Mouse (Mus musculus) brain, adult 10 weeks (tissue): Measurements from ENCODE around the gene Cc2d1a. TPM values are rescaled to one million over a fixed set of nuclear protein-coding genes. Genes with fewer than 3 reads are reported as not detected.

Source experiments
- polyA plus RNA-seq: library from polyadenylated mRNA; stranded (reverse); fragments of 350-450 nt; fragmentation: Illumina TruSeq; extraction: RNeasy Lipid Tissue Mini Kit (QIAGEN cat#74804); gene quantifications from one replicate; pipeline ENCODE4 v1.2.3, GENCODE M21; 2015; ENCODE audit warnings: low read depth, low replicate concordance

The Cc2d1a gene
- polyA plus RNA-seq, result 29.2 TPM

GRCm38 (mm10) chr8:84147769-84148530 is at the start of gene Cc2d1a, which contains the start of gene 4930432K21Rik:
Gene Cc2d1a, minus strand, starts transcription at chr8:84147936.
Gene 4930432K21Rik, plus strand, starts transcription at chr8:84148025.

DNA sequence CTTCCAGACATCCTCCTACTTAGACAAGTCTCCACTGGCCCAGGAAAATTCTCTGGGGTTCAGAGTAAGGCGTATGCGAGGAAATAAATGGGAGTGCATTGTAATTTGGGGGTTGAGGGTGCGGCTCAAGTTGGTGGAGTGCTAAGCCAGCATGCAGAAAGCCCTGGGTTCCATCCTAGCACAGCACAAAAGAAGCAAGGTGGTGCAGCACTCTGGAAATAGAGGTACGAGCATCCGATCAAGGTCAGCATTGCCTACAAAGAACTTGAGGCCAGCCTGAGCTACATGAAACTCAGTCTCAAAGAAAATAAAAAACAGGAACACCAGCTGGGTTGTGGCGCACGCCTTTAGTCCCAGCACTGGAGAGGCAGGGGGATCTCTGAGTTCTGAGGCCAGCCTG is 37.4 kb upstream of the Cc2d1a start, which contains the start of gene Nanos3:
Nanos3 (minus strand) TSS at position 101 of the 400 bp plus-strand sequence.

GRCm38 (mm10) chr8:84125656-84126055 is 22.1 kb downstream of the Cc2d1a start, which contains the start of gene Podnl1:
Gene Podnl1, plus strand, starts transcription at chr8:84125989.

GRCm38 (mm10) chr8:84104697-84105609 is 42.8 kb downstream of the Cc2d1a start, which contains the start of gene Dcaf15:
Gene Dcaf15, minus strand, starts transcription at chr8:84104768.

Other genes starting within 250 kb of the Cc2d1a start
- gene Adgrl1, start 247.8 kb downstream of the Cc2d1a start, polyA plus RNA-seq, result 144 TPM
- gene Gm10644, start 192.7 kb downstream of the Cc2d1a start, polyA plus RNA-seq, result 0.31 TPM
- gene Asf1b, start 192.4 kb downstream of the Cc2d1a start, polyA plus RNA-seq, result 0.83 TPM
- 188 TPM for gene Prkaca, start 174.9 kb downstream of the Cc2d1a start, polyA plus RNA-seq
- 36.5 TPM for gene Samd1, start 150.3 kb downstream of the Cc2d1a start, polyA plus RNA-seq
- gene 1700067K01Rik, start 146.4 kb downstream of the Cc2d1a start, polyA plus RNA-seq, result not detected
- 2.7 TPM for gene 2210011C24Rik, start 135.8 kb downstream of the Cc2d1a start, polyA plus RNA-seq
- 1.6 TPM for gene Palm3, start 126.5 kb downstream of the Cc2d1a start, polyA plus RNA-seq
- gene Il27ra, start 105.3 kb downstream of the Cc2d1a start, polyA plus RNA-seq, result not detected
- gene Rln3, start 102.9 kb downstream of the Cc2d1a start, polyA plus RNA-seq, result 3.0 TPM
- gene Gm10643, start 82.8 kb downstream of the Cc2d1a start, polyA plus RNA-seq, result 3.7 TPM
- 13.1 TPM for gene Rfx1, start 81.1 kb downstream of the Cc2d1a start, polyA plus RNA-seq
- gene Dcaf15, start 43.2 kb downstream of the Cc2d1a start, polyA plus RNA-seq, result 18.4 TPM
- gene Podnl1, start 21.9 kb downstream of the Cc2d1a start, polyA plus RNA-seq, result not detected
- 2.5 TPM for gene 4930432K21Rik, start 89 bp upstream of the Cc2d1a start, polyA plus RNA-seq
- gene Nanos3, start 37.3 kb upstream of the Cc2d1a start, polyA plus RNA-seq, result not detected
- gene Zswim4, start 89.1 kb upstream of the Cc2d1a start, polyA plus RNA-seq, result 9.6 TPM
- 197 TPM for gene D8Ertd738e, start 101.8 kb upstream of the Cc2d1a start, polyA plus RNA-seq
- gene Mri1, start 109.4 kb upstream of the Cc2d1a start, polyA plus RNA-seq, result 13.7 TPM
- 25.7 TPM for gene Ccdc130, start 122.4 kb upstream of the Cc2d1a start, polyA plus RNA-seq
- gene Cacna1a, start 240.5 kb upstream of the Cc2d1a start, polyA plus RNA-seq, result 75.3 TPM